Mouse (Mus musculus): ENCODE measurements around the gene Etnk2. TPM values are rescaled to one million over a fixed set of nuclear protein-coding genes. Genes with fewer than 3 reads are reported as not detected.

Gene Etnk2
- polyA plus RNA-seq, 1 experiment from 2014 or later = 5.6 TPM

- Histone ChIP-seq H3K27ac (no peak overlapping the region), H3K4me2 (replicated peaks) (no peak overlapping the region), H3K9me3 (no peaks in the 10 kb centered on the region), H3K9ac (no peak overlapping the region), H3K27me3 (replicated peaks) (no peaks in the 10 kb centered on the region), H3K4me1 (peaks cover 34% of the 10 kb centered on the region), H3K4me3 (no peak overlapping the region), H3K36me3 (no peaks in the 10 kb centered on the region)
- whole genome bisulfite sequencing = 60% methylated on average over 9 of the region's 9 CpGs
- no peak for ATAC-seq (ENCODE audit: low FRiP score, low read depth)
Observed at GRCm38 (mm10) chr1:133412941-133413340, 49.6 kb downstream of the Etnk2 start.

- Histone ChIP-seq H3K4me2 (replicated peaks) (no peak overlapping the region), H3K27ac (no peak overlapping the region), H3K4me1 (peaks cover 39% of the 10 kb centered on the region), H3K4me3 (no peak overlapping the region), H3K9me3 (no peaks in the 10 kb centered on the region), H3K9ac (no peak overlapping the region), H3K27me3 (replicated peaks) (no peaks in the 10 kb centered on the region), H3K36me3 (no peaks in the 10 kb centered on the region)
- ATAC-seq (ENCODE audit: low FRiP score, low read depth) = no peak
- 70% methylated on average over 7 of the region's 7 CpGs for whole genome bisulfite sequencing
Observed at GRCm38 (mm10) chr1:133415086-133415485, 51.7 kb downstream of the Etnk2 start.

GRCm38 (mm10) chr1:133415505-133415904 is 52.1 kb downstream of the Etnk2 start:
- Histone ChIP-seq H3K4me3 (no peak overlapping the region), H3K9ac (no peak overlapping the region), H3K27me3 (replicated peaks) (no peaks in the 10 kb centered on the region), H3K27ac (no peak overlapping the region), H3K36me3 (no peaks in the 10 kb centered on the region), H3K9me3 (no peaks in the 10 kb centered on the region), H3K4me1 (peaks cover 41% of the 10 kb centered on the region), H3K4me2 (replicated peaks) (no peak overlapping the region)
- 71% methylated on average over 6 of the region's 6 CpGs for WGBS
- no peak for ATAC-seq (ENCODE audit: low FRiP score, low read depth)

GRCm38 (mm10) chr1:133416472-133416871 is 53.1 kb downstream of the Etnk2 start:
- H3K4me2 ChIP-seq (replicated peaks) = no peak overlapping the region
- H3K27me3 ChIP-seq (replicated peaks) = no peaks in the 10 kb centered on the region
- 90% methylated on average over 7 of the region's 7 CpGs for WGBS
- H3K9ac ChIP-seq = no peak overlapping the region
- H3K4me3 ChIP-seq = no peak overlapping the region
- H3K36me3 ChIP-seq = no peaks in the 10 kb centered on the region
- no peaks in the 10 kb centered on the region for H3K9me3 ChIP-seq
- peaks cover 44% of the 10 kb centered on the region for H3K4me1 ChIP-seq
- H3K27ac ChIP-seq = no peak overlapping the region
- ATAC-seq (ENCODE audit: low FRiP score, low read depth) = no peak

GRCm38 (mm10) chr1:133417113-133417512 is 53.7 kb downstream of the Etnk2 start:
- WGBS = 68% methylated on average over 3 of the region's 3 CpGs
- no peak overlapping the region for H3K27ac ChIP-seq
- no peak overlapping the region for H3K9ac ChIP-seq
- H3K4me1 ChIP-seq = peaks cover 48% of the 10 kb centered on the region
- H3K4me2 ChIP-seq (replicated peaks) = peak overlapping the region; percentile 61; the same call in 1 of the 2 replicates
- no peaks in the 10 kb centered on the region for H3K9me3 ChIP-seq
- H3K36me3 ChIP-seq = no peaks in the 10 kb centered on the region
- no peak for ATAC-seq (ENCODE audit: low FRiP score, low read depth)
- no peak overlapping the region for H3K4me3 ChIP-seq
- H3K27me3 ChIP-seq (replicated peaks) = no peaks in the 10 kb centered on the region

GRCm38 (mm10) chr1:133417539-133417938 is 54.2 kb downstream of the Etnk2 start:
- peak overlapping the region; percentile 61 for H3K4me2 ChIP-seq (replicated peaks)
- 66% methylated on average over 1 of the region's 1 CpGs for WGBS
- no peak overlapping the region for H3K27ac ChIP-seq
- H3K9ac ChIP-seq = no peak overlapping the region
- H3K4me3 ChIP-seq = no peak overlapping the region
- H3K4me1 ChIP-seq = peaks cover 53% of the 10 kb centered on the region
- no peaks in the 10 kb centered on the region for H3K27me3 ChIP-seq (replicated peaks)
- no peaks in the 10 kb centered on the region for H3K9me3 ChIP-seq
- no peaks in the 10 kb centered on the region for H3K36me3 ChIP-seq
- no peak for ATAC-seq (ENCODE audit: low FRiP score, low read depth)

GRCm38 (mm10) chr1:133418164-133418800 is 54.9 kb downstream of the Etnk2 start:
- ATAC-seq (ENCODE audit: low FRiP score, low read depth) = no peak
- Histone ChIP-seq H3K36me3 (no peaks in the 10 kb centered on the region), H3K9ac (peak overlapping the region; percentile 55), H3K4me2 (replicated peaks) (peak overlapping the region; percentile 61), H3K9me3 (no peaks in the 10 kb centered on the region), H3K27ac (no peak overlapping the region), H3K27me3 (replicated peaks) (no peaks in the 10 kb centered on the region), H3K4me1 (peaks cover 54% of the 10 kb centered on the region), H3K4me3 (peak overlapping the region; percentile 27)
- 15% methylated on average over 28 of the region's 28 CpGs for WGBS

- no peak overlapping the region for H3K4me2 ChIP-seq (replicated peaks)
- H3K9ac ChIP-seq = 0 out of 2 replicates have a peak overlapping the region, but pooled peaks have one; percentile 22
- H3K9me3 ChIP-seq = no peaks in the 10 kb centered on the region
- H3K4me3 ChIP-seq = no peak overlapping the region
- no peak overlapping the region for H3K27ac ChIP-seq
- H3K4me1 ChIP-seq = peaks cover 54% of the 10 kb centered on the region
- no peaks in the 10 kb centered on the region for H3K27me3 ChIP-seq (replicated peaks)
- whole genome bisulfite sequencing = 66% methylated on average over 3 of the region's 3 CpGs
- H3K36me3 ChIP-seq = no peaks in the 10 kb centered on the region
- ATAC-seq (ENCODE audit: low FRiP score, low read depth) = no peak
Observed at GRCm38 (mm10) chr1:133419178-133419834, 55.9 kb downstream of the Etnk2 start.

- Histone ChIP-seq H3K27ac (no peak overlapping the region), H3K4me2 (replicated peaks) (no peak overlapping the region), H3K9me3 (no peaks in the 10 kb centered on the region), H3K9ac (no peak overlapping the region), H3K4me1 (peaks cover 47% of the 10 kb centered on the region), H3K4me3 (no peak overlapping the region), H3K36me3 (no peaks in the 10 kb centered on the region), H3K27me3 (replicated peaks) (no peaks in the 10 kb centered on the region)
- WGBS = 35% methylated on average over 3 of the region's 3 CpGs
- no peak for ATAC-seq (ENCODE audit: low FRiP score, low read depth)
Observed at GRCm38 (mm10) chr1:133420491-133420890, 57.1 kb downstream of the Etnk2 start.

GRCm38 (mm10) chr1:133421061-133421460 is 57.7 kb downstream of the Etnk2 start:
- H3K27ac ChIP-seq = no peak overlapping the region
- no peak overlapping the region for H3K9ac ChIP-seq
- H3K4me3 ChIP-seq = no peak overlapping the region
- no peak for ATAC-seq (ENCODE audit: low FRiP score, low read depth)
- peaks cover 45% of the 10 kb centered on the region for H3K4me1 ChIP-seq
- H3K36me3 ChIP-seq = no peaks in the 10 kb centered on the region
- H3K4me2 ChIP-seq (replicated peaks) = no peak overlapping the region
- WGBS = 20% methylated on average over 2 of the region's 2 CpGs
- no peaks in the 10 kb centered on the region for H3K9me3 ChIP-seq
- no peaks in the 10 kb centered on the region for H3K27me3 ChIP-seq (replicated peaks)

GRCm38 (mm10) chr1:133421975-133422570 is 58.7 kb downstream of the Etnk2 start:
- H3K4me3 ChIP-seq = peak overlapping the region; percentile 80
- peak overlapping the region; percentile 98 for H3K4me2 ChIP-seq (replicated peaks)
- peak overlapping the region; percentile 92 for H3K9ac ChIP-seq
- peaks cover 44% of the 10 kb centered on the region for H3K4me1 ChIP-seq
- no peaks in the 10 kb centered on the region for H3K9me3 ChIP-seq
- no peaks in the 10 kb centered on the region for H3K27me3 ChIP-seq (replicated peaks)
- WGBS = 35% methylated on average over 16 of the region's 16 CpGs
- H3K36me3 ChIP-seq = no peaks in the 10 kb centered on the region
- ATAC-seq (ENCODE audit: low FRiP score, low read depth) = no peak
- no peak overlapping the region for H3K27ac ChIP-seq

- WGBS = under 1% methylated on average over 29 of the region's 29 CpGs
- peak; percentile 26; the same call in 1 of the 2 replicates for ATAC-seq (ENCODE audit: low FRiP score, low read depth)
Observed at GRCm38 (mm10) chr1:133422615-133423161, 59.3 kb downstream of the Etnk2 start.

More at GRCm38 (mm10) chr1:133422615-133423161, 59.3 kb downstream of the Etnk2 start:
- Histone ChIP-seq H3K27ac (no peak overlapping the region), H3K4me1 (peaks cover 38% of the 10 kb centered on the region), H3K4me3 (peak overlapping the region; percentile 80), H3K9me3 (no peaks in the 10 kb centered on the region), H3K27me3 (replicated peaks) (no peaks in the 10 kb centered on the region), H3K4me2 (replicated peaks) (peak overlapping the region; percentile 98), H3K36me3 (no peaks in the 10 kb centered on the region), H3K9ac (peak overlapping the region; percentile 92)
